In the genomic region with DNA sequence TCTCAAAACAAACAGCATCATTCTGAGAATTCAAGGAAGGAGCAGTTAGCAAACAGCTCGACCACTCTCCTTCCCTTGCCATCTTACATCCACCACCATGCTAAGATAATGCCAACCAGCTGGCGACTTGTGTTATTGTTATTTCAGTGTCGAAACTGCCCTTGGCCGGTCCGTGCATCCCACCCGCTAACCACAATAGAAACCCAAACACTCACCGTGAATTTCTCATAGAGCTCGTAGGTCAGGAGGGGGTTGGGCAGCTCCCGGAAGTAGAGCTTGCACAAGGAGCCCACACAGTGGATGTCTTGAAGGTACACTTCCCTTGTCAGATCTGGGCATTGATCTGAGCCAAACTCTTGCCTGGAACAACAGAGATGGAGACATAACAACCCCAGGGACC, we compare ENCODE assay signal across 7 mouse cellular contexts.
A peak's percentile ranks its signal among the peaks of the same experiment; 100 is the strongest.
DNase-seq lines count a peak whose midpoint lies in the region; ATAC-seq and TF ChIP-seq lines count a peak whose summit lies in the region.

No protein-coding gene starts in this region.

- no peak overlapping the region for H3K4me3 ChIP-seq in lung, embryonic 14.5 days (ENCODE audit: low read depth, low read length)

- peak; percentile 37 for DNase-seq in lung, embryonic 14.5 days
- no peak for DNase-seq in lung, postnatal 10 days
- DNase-seq in ZHBTc4 (ENCODE audit: low read depth, low spot score), result peak; percentile 42
- peak; percentile 35 to 42 for DNase-seq in thymus, postnatal 10 days (ENCODE audit: low spot score in 2 of 2)
- no peak for DNase-seq in frontal cortex, adult 2 months (ENCODE audit: extremely low spot score in 1 of 2, low spot score in 1 of 2)
- DNase-seq in retina, embryonic 14.5 days (ENCODE audit: low spot score), result no peak

- H3K9ac ChIP-seq in lung, embryonic 14.5 days, result no peak overlapping the region

- no peaks in the 10 kb centered on the region; the same call in 1 of the 2 replicates for H3K4me1 ChIP-seq in lung, embryonic 14.5 days (ENCODE audit: insufficient read depth)

- 42% methylated on average over 9 of the region's 9 CpGs for WGBS in lung, embryonic 14.5 days

- no peaks in the 10 kb centered on the region for H3K36me3 ChIP-seq in lung, embryonic 14.5 days (ENCODE audit: insufficient read depth)

- H3K27me3 ChIP-seq in lung, embryonic 14.5 days (ENCODE audit: insufficient read depth, low read length), result no peaks in the 10 kb centered on the region

- no peaks in the 10 kb centered on the region for H3K9me3 ChIP-seq in lung, embryonic 14.5 days (ENCODE audit: low read depth, low read length)

- no peak for TF ChIP-seq CTCF in lung, embryonic 14.5 days (IDR thresholded peaks at IDR 0.05; ENCODE audit: low read depth)

- no peak for ATAC-seq in lung, embryonic 14.5 days (ENCODE audit: insufficient read depth)
- ATAC-seq in hematopoietic stem cell, adult 5-6 weeks (replicated peaks in 1 of 2; ENCODE audit: insufficient read depth in 1 of 2, low FRiP score in 2 of 2, low TSS enrichment in 1 of 2, low read depth in 1 of 2, poor library complexity in 2 of 2, severe bottlenecking in 2 of 2), result peak; percentile 35 to 69; a peak in 2 of 4 replicates

- no peak overlapping the region for H3K4me2 ChIP-seq in lung, embryonic 14.5 days

- 0 out of 2 replicates have a peak overlapping the region, but pooled peaks have one; percentile 0 for H3K27ac ChIP-seq in lung, embryonic 14.5 days (ENCODE audit: low read depth)

Comparison
In these comparisons a context has a peak if more than half of its experiments do, and no peak if none do; other contexts are left out.
1. DNase-seq: peak in lung, embryonic 14.5 days (single experiment), ZHBTc4 (single experiment) and thymus, postnatal 10 days (2 of 2); none in lung, postnatal 10 days (single experiment), frontal cortex, adult 2 months (0 of 2) and retina, embryonic 14.5 days (single experiment).